Mouse (Mus musculus): ENCODE measurements around the gene Ntrk1. TPM values are rescaled to one million over a fixed set of nuclear protein-coding genes. Genes with fewer than 3 reads are reported as not detected.

Ntrk1 gene
- total and polyA plus RNA-seq, 3 experiments, result 0.14 to 0.57 (median 0.16) TPM

DNA sequence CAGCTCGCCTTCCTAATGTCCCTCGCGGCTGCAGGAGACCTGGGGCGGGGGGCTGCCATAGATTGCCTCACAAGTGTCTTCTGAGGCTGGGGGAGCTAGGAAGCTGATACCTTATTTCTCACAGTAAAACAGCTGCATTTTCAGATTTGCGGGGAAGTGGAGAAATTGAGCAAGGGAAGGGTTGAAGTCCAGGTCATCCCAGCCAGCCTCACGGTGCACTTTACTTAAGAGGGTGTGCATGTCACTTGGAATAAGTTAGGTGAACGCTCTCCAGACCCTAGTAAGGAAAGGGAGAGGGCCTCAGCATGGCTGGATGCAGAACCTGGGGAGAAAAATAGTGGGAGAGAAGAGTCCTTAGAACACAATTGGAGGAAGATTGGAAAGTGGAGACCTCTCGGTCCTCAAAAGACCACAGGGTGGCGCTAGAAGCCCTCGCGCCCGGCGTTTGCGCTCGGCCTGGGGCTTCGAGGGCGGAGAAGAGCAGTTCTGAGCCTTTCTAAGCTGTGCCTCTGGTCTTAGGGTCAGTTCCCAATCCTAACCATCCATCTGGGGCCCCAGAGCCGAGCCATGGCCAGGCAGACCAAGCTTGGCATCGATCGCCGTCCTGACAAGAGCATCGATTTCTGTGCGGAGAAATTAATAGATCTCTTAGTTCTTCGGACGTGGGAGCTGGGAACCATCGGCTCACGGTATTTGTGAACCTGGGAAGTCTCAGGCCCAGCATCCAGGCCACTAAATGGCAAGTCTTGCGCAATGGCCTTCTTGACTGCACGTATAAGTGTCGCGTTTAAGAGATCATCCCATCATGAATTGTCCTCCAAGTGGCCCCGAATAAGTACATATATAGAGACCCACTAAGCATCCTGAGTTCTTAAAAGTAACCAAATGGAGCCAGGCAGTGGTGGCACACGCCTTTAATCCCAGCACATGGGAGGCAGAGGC, 645 bp upstream of the Ntrk1 start:
- Histone ChIP-seq H3K9ac (ENCODE audit: low read depth, low read length) (no peak overlapping the region), H3K27me3 (ENCODE audit: control insufficient read depth, insufficient read depth, low read length) (peaks cover 19% of the 10 kb centered on the region), H3K79me2 (replicated peaks; ENCODE audit: control insufficient read depth, insufficient read depth, low read length) (no peaks in the 10 kb centered on the region), H3K27ac (no peak overlapping the region), H3K4me3 (no peak overlapping the region), H3K4me1 (ENCODE audit: control insufficient read depth, insufficient read depth, low read length) (peaks cover 1% of the 10 kb centered on the region; the same call in 1 of the 2 replicates), H3K36me3 (ENCODE audit: control insufficient read depth, insufficient read depth, low read length) (no peaks in the 10 kb centered on the region)
- WGBS, result 15% methylated on average over 33 of the region's 33 CpGs
- TF ChIP-seq CTCF (IDR thresholded peaks at IDR 0.05) (peak; percentile 87), POLR2A (IDR thresholded peaks at IDR 0.05; ENCODE audit: insufficient read depth, low read depth, low read length) (no peak)
- DNase-seq, result peak; percentile 57 to 75
- intact Hi-C loops (cut with DNase I), result loop anchor here (1.0 kb wide), 2 partner anchors 21 to 43 kb away; no protein-coding TSS in a partner anchor

DNA sequence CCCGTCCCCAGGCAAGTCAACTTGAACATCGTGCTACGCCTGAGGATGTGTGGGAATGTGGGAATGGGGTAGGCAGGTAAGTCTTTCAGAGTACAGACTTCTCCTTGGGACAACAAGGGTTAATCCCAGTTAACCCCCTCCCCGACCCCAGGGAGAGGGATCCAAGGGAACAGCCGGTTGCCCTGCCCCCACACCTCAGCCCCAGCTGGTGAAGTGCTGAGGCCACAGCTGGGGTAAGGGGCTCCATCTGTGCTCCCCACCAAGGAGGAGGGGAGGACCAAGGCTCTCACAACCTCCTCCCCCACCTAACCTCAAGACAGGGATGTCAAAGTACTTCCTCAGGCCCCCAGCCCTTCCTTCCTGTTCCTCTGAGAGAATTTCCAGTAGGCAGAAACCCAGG, 5.2 kb downstream of the Ntrk1 start:
- intact Hi-C loops (cut with DNase I), result no loop called here
- H3K79me2 ChIP-seq (replicated peaks; ENCODE audit: control insufficient read depth, insufficient read depth, low read length), result no peaks in the 10 kb centered on the region
- H3K4me1 ChIP-seq (ENCODE audit: control insufficient read depth, insufficient read depth, low read length), result no peaks in the 10 kb centered on the region
- H3K27ac ChIP-seq, result no peak overlapping the region
- no peak overlapping the region for H3K4me3 ChIP-seq
- H3K9ac ChIP-seq (ENCODE audit: low read depth, low read length), result no peak overlapping the region
- H3K27me3 ChIP-seq (ENCODE audit: control insufficient read depth, insufficient read depth, low read length), result peaks cover 5% of the 10 kb centered on the region
- TF ChIP-seq EP300 (IDR thresholded peaks at IDR 0.05; ENCODE audit: insufficient read depth, low read depth, low read length) (no peak), CTCF (IDR thresholded peaks at IDR 0.05) (no peak), POLR2A (IDR thresholded peaks at IDR 0.05; ENCODE audit: insufficient read depth, low read depth, low read length) (no peak)
- DNase-seq, result no peak
- no peaks in the 10 kb centered on the region for H3K36me3 ChIP-seq (ENCODE audit: control insufficient read depth, insufficient read depth, low read length)
- 49% methylated on average over 5 of the region's 5 CpGs for WGBS

DNA sequence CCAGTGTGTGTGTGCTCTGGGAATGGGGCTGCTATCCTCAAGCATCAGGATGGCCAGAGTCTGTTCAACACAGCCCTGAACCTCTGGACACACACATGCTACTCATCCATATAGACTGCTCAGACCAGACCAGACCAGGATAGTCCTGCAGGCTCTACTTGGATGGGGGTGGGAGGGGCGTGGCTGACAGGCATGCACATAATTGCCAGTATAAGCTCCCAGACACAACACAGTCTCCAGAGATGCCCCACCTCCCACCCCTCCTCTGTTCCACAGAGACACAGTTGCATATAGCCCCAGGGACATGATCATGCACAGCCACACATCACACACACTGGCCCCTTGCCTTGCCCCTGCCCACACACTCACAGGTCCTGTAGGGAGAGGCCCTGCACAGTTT, 5.7 kb downstream of the Ntrk1 start:
- no peak for TF ChIP-seq CTCF (IDR thresholded peaks at IDR 0.05)
- TF ChIP-seq EP300 (IDR thresholded peaks at IDR 0.05; ENCODE audit: insufficient read depth, low read depth, low read length), result no peak
- no peak for TF ChIP-seq POLR2A (IDR thresholded peaks at IDR 0.05; ENCODE audit: insufficient read depth, low read depth, low read length)
- no peaks in the 10 kb centered on the region for H3K4me1 ChIP-seq (ENCODE audit: control insufficient read depth, insufficient read depth, low read length)
- H3K4me3 ChIP-seq, result no peak overlapping the region
- H3K27ac ChIP-seq, result no peak overlapping the region
- H3K36me3 ChIP-seq (ENCODE audit: control insufficient read depth, insufficient read depth, low read length), result no peaks in the 10 kb centered on the region
- no peaks in the 10 kb centered on the region for H3K79me2 ChIP-seq (replicated peaks; ENCODE audit: control insufficient read depth, insufficient read depth, low read length)
- H3K9ac ChIP-seq (ENCODE audit: low read depth, low read length), result no peak overlapping the region
- intact Hi-C loops (cut with DNase I), result no loop called here
- H3K27me3 ChIP-seq (ENCODE audit: control insufficient read depth, insufficient read depth, low read length), result peaks cover 2% of the 10 kb centered on the region; the same call in 1 of the 2 replicates
- DNase-seq, result no peak
- 54% methylated on average over 1 of the region's 1 CpGs for WGBS

DNA sequence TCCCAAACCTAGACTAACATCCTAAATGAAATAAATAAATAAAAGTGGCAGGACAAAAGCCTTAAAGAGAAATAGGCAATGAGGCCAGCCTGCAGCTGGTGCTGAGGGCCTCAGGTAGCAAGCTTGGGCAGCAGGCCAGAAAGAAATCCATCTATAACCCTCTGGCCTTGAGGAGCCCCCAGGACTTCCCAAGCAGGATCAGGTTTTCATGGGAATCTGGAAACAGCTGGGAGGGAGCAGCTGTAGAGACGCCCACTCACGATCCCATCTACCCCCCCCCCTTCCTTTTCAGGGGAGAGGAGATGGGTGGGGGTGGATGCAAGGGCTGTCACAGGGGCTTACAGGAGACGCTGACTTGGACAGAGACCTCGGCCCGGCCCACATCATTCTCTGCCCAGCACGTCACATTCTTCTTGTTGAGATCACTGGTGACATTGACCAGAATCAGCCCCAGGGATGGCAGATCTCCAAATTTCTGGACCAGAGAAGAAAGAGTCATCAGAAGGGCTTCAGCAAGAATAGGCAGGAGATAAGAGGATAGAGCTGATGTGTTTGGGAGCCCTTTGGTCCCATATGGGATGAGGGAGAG, 9.2 kb downstream of the Ntrk1 start:
- Histone ChIP-seq H3K36me3 (ENCODE audit: control insufficient read depth, insufficient read depth, low read length) (no peaks in the 10 kb centered on the region), H3K9ac (ENCODE audit: low read depth, low read length) (no peak overlapping the region), H3K27ac (no peak overlapping the region), H3K4me3 (no peak overlapping the region), H3K27me3 (ENCODE audit: control insufficient read depth, insufficient read depth, low read length) (no peaks in the 10 kb centered on the region), H3K79me2 (replicated peaks; ENCODE audit: control insufficient read depth, insufficient read depth, low read length) (no peaks in the 10 kb centered on the region), H3K4me1 (ENCODE audit: control insufficient read depth, insufficient read depth, low read length) (no peaks in the 10 kb centered on the region)
- no peak for TF ChIP-seq CTCF (IDR thresholded peaks at IDR 0.05)
- no peak for DNase-seq
- intact Hi-C loops (cut with DNase I), result no loop called here
- 22% methylated on average over 6 of the region's 6 CpGs for WGBS

DNA sequence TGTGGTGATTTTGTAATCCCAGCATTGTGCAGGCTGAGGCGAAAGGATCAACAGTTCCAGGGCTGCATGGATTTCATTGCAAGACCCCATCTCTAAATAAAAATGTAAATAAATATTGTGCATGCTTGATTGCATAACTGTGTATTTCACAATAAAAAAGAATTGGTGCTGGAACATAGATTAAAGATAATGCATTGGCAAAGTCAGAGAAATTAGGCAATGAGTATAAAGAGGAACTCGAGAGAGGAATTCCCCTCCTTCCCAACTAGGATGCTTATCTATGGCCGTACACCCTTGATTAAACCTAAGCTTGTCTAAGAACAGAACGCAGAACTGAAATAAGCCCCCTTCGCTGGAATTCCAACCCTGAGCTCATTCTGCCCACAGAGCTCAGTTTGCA, 9.8 kb downstream of the Ntrk1 start:
- intact Hi-C loops (cut with DNase I), result no loop called here
- Histone ChIP-seq H3K27ac (no peak overlapping the region), H3K4me3 (no peak overlapping the region), H3K9ac (ENCODE audit: low read depth, low read length) (no peak overlapping the region), H3K36me3 (ENCODE audit: control insufficient read depth, insufficient read depth, low read length) (no peaks in the 10 kb centered on the region), H3K79me2 (replicated peaks; ENCODE audit: control insufficient read depth, insufficient read depth, low read length) (no peaks in the 10 kb centered on the region), H3K27me3 (ENCODE audit: control insufficient read depth, insufficient read depth, low read length) (no peaks in the 10 kb centered on the region), H3K4me1 (ENCODE audit: control insufficient read depth, insufficient read depth, low read length) (no peaks in the 10 kb centered on the region)
- no peak for DNase-seq
- 68% methylated on average over 5 of the region's 5 CpGs for WGBS
- no peak for TF ChIP-seq POLR2A (IDR thresholded peaks at IDR 0.05; ENCODE audit: insufficient read depth, low read depth, low read length)
- no peak for TF ChIP-seq EP300 (IDR thresholded peaks at IDR 0.05; ENCODE audit: insufficient read depth, low read depth, low read length)
- TF ChIP-seq CTCF (IDR thresholded peaks at IDR 0.05), result no peak

Data from heart, adult 2 months (tissue).